ENCODE assay signal across 26 mouse cellular contexts in the genomic region with DNA sequence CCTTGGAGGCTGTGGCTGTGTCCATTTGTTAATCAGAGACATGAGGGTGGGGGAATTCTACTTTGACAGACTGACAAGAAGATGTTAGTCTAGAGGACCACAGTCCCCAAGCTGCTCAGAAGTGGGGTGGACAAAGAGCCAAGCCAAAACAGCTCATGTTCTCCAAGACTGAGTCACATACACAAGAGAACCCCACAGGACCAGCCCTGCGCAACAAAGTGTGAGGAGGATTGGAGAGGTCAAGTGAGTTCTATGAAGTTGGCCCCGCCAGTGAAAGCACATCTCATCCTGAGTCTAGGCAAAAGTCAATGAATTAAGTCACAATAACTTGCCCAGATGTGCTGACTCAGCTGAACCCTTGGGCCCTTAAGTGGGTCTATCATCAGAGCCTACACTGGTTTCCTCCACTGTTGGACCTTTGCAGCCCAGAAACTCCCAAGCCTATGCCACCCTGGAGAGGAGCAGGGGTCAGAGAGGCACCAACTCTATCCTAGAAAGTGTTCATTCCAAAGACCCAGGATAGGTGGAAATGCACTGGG. TPM values are rescaled to one million over a fixed set of nuclear protein-coding genes. Genes with fewer than 3 reads are reported as not detected.
"Had no signal": no experiment of that assay in that cellular context is flagged by ENCODE, and none has a peak within 500 bp of the region (broad histone marks: within the 10 kb centered on the region; RNA-seq: fewer than 3 reads in every experiment).

No protein-coding gene starts in this region.

- H3K27ac ChIP-seq: kidney, postnatal 0 days; layer of hippocampus, adult 2 months; limb, embryonic 10.5 days; limb, embryonic 13.5 days; liver, embryonic 12.5 days; liver, embryonic 15.5 days; lung, embryonic 15.5 days; midbrain, embryonic 13.5 days had no signal

- H3K4me3 ChIP-seq: layer of hippocampus, adult 2 months; limb, embryonic 10.5 days; limb, embryonic 13.5 days; liver, embryonic 12.5 days; liver, embryonic 15.5 days; lung, embryonic 15.5 days; midbrain, embryonic 13.5 days had no signal

- ATAC-seq: liver, embryonic 12.5 days; midbrain, embryonic 13.5 days had no signal

- H3K9ac ChIP-seq: limb, embryonic 13.5 days; liver, embryonic 12.5 days; liver, embryonic 15.5 days; lung, embryonic 15.5 days; midbrain, embryonic 13.5 days had no signal

- H3K9me3 ChIP-seq: limb, embryonic 10.5 days; liver, embryonic 12.5 days; liver, embryonic 15.5 days; lung, embryonic 15.5 days; midbrain, embryonic 13.5 days had no signal

- H3K36me3 ChIP-seq: limb, embryonic 10.5 days; limb, embryonic 13.5 days; liver, embryonic 12.5 days; liver, embryonic 15.5 days; lung, embryonic 15.5 days; midbrain, embryonic 13.5 days had no signal

- DNase-seq: kidney, postnatal 25 days; layer of hippocampus, adult 9-11 months; liver; lung, adult 18-20 months; lung, postnatal 10 days; lung, postnatal 36 days; thymus, postnatal 25 days had no signal

- H3K4me1 ChIP-seq: limb, embryonic 10.5 days; limb, embryonic 13.5 days; liver, embryonic 12.5 days; midbrain, embryonic 13.5 days had no signal

- H3K4me2 ChIP-seq: limb, embryonic 13.5 days; liver, embryonic 12.5 days; liver, embryonic 15.5 days; lung, embryonic 15.5 days; midbrain, embryonic 13.5 days had no signal

- H3K27me3 ChIP-seq: limb, embryonic 13.5 days; liver, embryonic 12.5 days; liver, embryonic 15.5 days; lung, embryonic 15.5 days; midbrain, embryonic 13.5 days had no signal

RNA-seq across cellular contexts. Expression of a gene that starts 1.6 kb away (rescaled TPM):
- total RNA-seq: layer of hippocampus, postnatal 25 days; left cerebral cortex, adult 18-20 months; left cerebral cortex, postnatal 25 days had no signal
- polyA plus RNA-seq: kidney, embryonic 14.5 days; limb, embryonic 10.5 days; limb, embryonic 13.5 days; midbrain, postnatal 0 days; neural tube, embryonic 11.5 days; neural tube, embryonic 14.5 days had no signal

RNA-seq across cellular contexts. Expression of a gene that starts 24.8 kb away (rescaled TPM):
- total RNA-seq: layer of hippocampus, adult 2 months; layer of hippocampus, postnatal 25 days; left cerebral cortex, adult 18-20 months; megakaryocyte progenitor cell, adult 5-6 weeks; midbrain, postnatal 0 days had no signal
- polyA plus RNA-seq: kidney, embryonic 14.5 days; kidney, postnatal 0 days; large intestine, adult 2 months; limb, embryonic 10.5 days; limb, embryonic 13.5 days; liver, embryonic 12.5 days; liver, embryonic 15.5 days; midbrain, embryonic 13.5 days; midbrain, postnatal 0 days; neural tube, embryonic 11.5 days; neural tube, embryonic 14.5 days; stomach, embryonic 14.5 days had no signal

RNA-seq across cellular contexts. Expression of a gene that starts 25.6 kb away (rescaled TPM):
- total RNA-seq: layer of hippocampus, adult 2 months; layer of hippocampus, postnatal 25 days; left cerebral cortex, adult 18-20 months; left cerebral cortex, postnatal 25 days; megakaryocyte progenitor cell, adult 5-6 weeks; midbrain, postnatal 0 days had no signal
- polyA plus RNA-seq: kidney, embryonic 14.5 days; kidney, postnatal 0 days; large intestine, adult 2 months; limb, embryonic 10.5 days; limb, embryonic 13.5 days; liver, embryonic 12.5 days; liver, embryonic 15.5 days; lung, embryonic 15.5 days; midbrain, embryonic 13.5 days; midbrain, postnatal 0 days; neural tube, embryonic 11.5 days; neural tube, embryonic 14.5 days; stomach, embryonic 14.5 days; thymus, postnatal 0 days had no signal
